ENCODE assay signal across 8 mouse cellular contexts in genomic region chr14:73237848-73238321, GRCm38 (mm10). TPM values are rescaled to one million over a fixed set of nuclear protein-coding genes. Genes with fewer than 3 reads are reported as not detected.
DNase-seq lines count a peak whose midpoint lies in the region; ATAC-seq and TF ChIP-seq lines count a peak whose summit lies in the region.

Gene Lpar6 (plus strand): TSS chr14:73237895.

- H3K36me3 ChIP-seq in neural tube, embryonic 13.5 days, result peaks cover 6% of the 10 kb centered on the region

- TF ChIP-seq POLR2A in lung, adult 2 months (IDR thresholded peaks at IDR 0.05; ENCODE audit: borderline replicate concordance, extremely low read depth, low read depth, low read length), result peak; percentile 73; the same call in 1 of the 2 replicates

- peak within 1 kb of the TSS; percentile 60 for H3K4me2 ChIP-seq in neural tube, embryonic 13.5 days

- H3K27ac ChIP-seq in neural tube, embryonic 13.5 days (replicated peaks), result peak within 1 kb of the TSS; percentile 91

- peak; percentile 73 for ATAC-seq in neural tube, embryonic 13.5 days (ENCODE audit: low read depth)

- peak within 1 kb of the TSS; percentile 73 for H3K9ac ChIP-seq in neural tube, embryonic 13.5 days

- peak; percentile 8 to 38 for DNase-seq in spleen, adult 18-20 months
- DNase-seq in spleen, postnatal 14 days (ENCODE audit: low spot score in 2 of 2), result no peak
- peak; percentile 90 for DNase-seq in embryo, embryonic 10.5 days (ENCODE audit: low spot score)
- peak; percentile 89 for DNase-seq in heart, adult 8-10 months (ENCODE audit: low spot score)
- peak; percentile 74 for DNase-seq in kidney, adult 18-20 months
- DNase-seq in lung, adult 2 months, result peak; percentile 62
- peak; percentile 62 for DNase-seq in thymus, postnatal 4 days

- WGBS in lung, adult 2 months, result under 1% methylated on average over 19 of the region's 19 CpGs
- under 1% methylated on average over 19 of the region's 19 CpGs for WGBS in neural tube, embryonic 13.5 days

- H3K9me3 ChIP-seq in neural tube, embryonic 13.5 days, result no peaks in the 10 kb centered on the region

- H3K4me3 ChIP-seq in lung, adult 2 months (replicated peaks; ENCODE audit: extremely low read depth, low read depth, low read length), result peak within 1 kb of the TSS; percentile 86
- H3K4me3 ChIP-seq in neural tube, embryonic 13.5 days, result peak within 1 kb of the TSS; percentile 48

- H3K27me3 ChIP-seq in neural tube, embryonic 13.5 days, result no peaks in the 10 kb centered on the region

- peaks cover 7% of the 10 kb centered on the region; the same call in 1 of the 2 replicates for H3K4me1 ChIP-seq in lung, adult 2 months (ENCODE audit: control insufficient read depth, insufficient read depth, low read length)
- peaks cover 33% of the 10 kb centered on the region for H3K4me1 ChIP-seq in neural tube, embryonic 13.5 days (replicated peaks)

- TF ChIP-seq CTCF in lung, adult 2 months (IDR thresholded peaks at IDR 0.05; ENCODE audit: insufficient read depth, low read length), result no peak

RNA-seq across cellular contexts. Expression of gene Lpar6, which starts in this region (rescaled TPM):
- 1 to 10 TPM; 2.5 TPM for total RNA-seq in heart, adult 8-10 months (2022)
- polyA plus RNA-seq in lung, adult 2 months (2012; rRNA removed), result 1.5 and 2.7 TPM in 2 replicates
- polyA plus RNA-seq in neural tube, embryonic 13.5 days (2015; fragmentation: Nextera tagmentation; extraction: Ambion mirVana), result 6.5 and 8.5 TPM in 2 replicates

Comparison
In these comparisons a context has a peak if more than half of its experiments do, and no peak if none do; other contexts are left out.
1. DNase-seq: peak in spleen, adult 18-20 months (2 of 2), embryo, embryonic 10.5 days (single experiment), heart, adult 8-10 months (single experiment), kidney, adult 18-20 months (single experiment), lung, adult 2 months (single experiment) and thymus, postnatal 4 days (single experiment); none in spleen, postnatal 14 days (0 of 2).